Mouse (Mus musculus) hindbrain, embryonic 13.5 days (tissue): Measurements from ENCODE around the gene Foxn3. TPM values are rescaled to one million over a fixed set of nuclear protein-coding genes. Genes with fewer than 3 reads are reported as not detected.

Experiments used
- ATAC-seq: fragments of 200-750 bp; cut with Nextera tagmentation; 2 replicates; pipeline ENCODE4 v1.8.0; 2017; ENCODE audit warnings: moderate TSS enrichment; ENCODE audit not compliant: low FRiP score
- H3K27ac ChIP-seq: fragments of 300-500 bp; sonication (generic); 2 replicates; pipeline ENCODE4 v1.5.1; 2015; ENCODE audit warnings: inconsistent platforms, mild to moderate bottlenecking, moderate library complexity
- H3K27me3 ChIP-seq: fragments of 300-500 bp; sonication (generic); 2 replicates; pipeline ENCODE4 v1.6.1; 2015; ENCODE audit warnings: mild to moderate bottlenecking, inconsistent platforms
- H3K36me3 ChIP-seq: fragments of 300-500 bp; sonication (generic); 2 replicates; pipeline ENCODE4 v1.6.1; 2015; ENCODE audit warnings: mild to moderate bottlenecking, inconsistent platforms
- H3K4me1 ChIP-seq: fragments of 300-500 bp; sonication (generic); replicated peaks from 2 replicates; pipeline ENCODE4 v1.6.1; 2015; ENCODE audit warnings: inconsistent platforms
- H3K4me2 ChIP-seq: fragments of 300-500 bp; sonication (generic); 2 replicates; pipeline ENCODE4 v1.6.1; 2015; ENCODE audit warnings: inconsistent platforms, mild to moderate bottlenecking, moderate library complexity
- H3K4me3 ChIP-seq: fragments of 300-500 bp; sonication (generic); 2 replicates; pipeline ENCODE4 v1.5.1; 2015; ENCODE audit warnings: mild to moderate bottlenecking, inconsistent platforms
- H3K9ac ChIP-seq: fragments of 300-500 bp; sonication (generic); 2 replicates; pipeline ENCODE4 v1.6.1; 2015; ENCODE audit warnings: mild to moderate bottlenecking, inconsistent platforms
- H3K9me3 ChIP-seq: fragments of 300-500 bp; sonication (generic); 2 replicates; pipeline ENCODE4 v1.6.1; 2016; ENCODE audit warnings: inconsistent platforms
- WGBS: fragments of 180-500 bp; shearing (Covaris S2); methylation state at CpG from one replicate; pipeline ENCODE4 v1.1.7; 2015; 5-methylcytosine and 5-hydroxymethylcytosine counted together
- polyA plus RNA-seq: library from polyadenylated mRNA; unstranded; fragments of >200 nt; fragmentation: Nextera tagmentation; extraction: Ambion mirVana; gene quantifications from 2 replicates; pipeline ENCODE4 v1.2.1, GENCODE M21; 2015

Gene Foxn3
- polyA plus RNA-seq, 1 experiment from 2014 or later: 83.6 TPM

- H3K9me3 ChIP-seq: no peaks in the 10 kb centered on the region
- H3K36me3 ChIP-seq: peaks cover 9% of the 10 kb centered on the region
- no peak overlapping the region for H3K27ac ChIP-seq
- WGBS: 78% methylated on average over 5 of the region's 5 CpGs
- H3K4me3 ChIP-seq: no peak overlapping the region
- peaks cover 55% of the 10 kb centered on the region for H3K4me1 ChIP-seq
- no peak overlapping the region for H3K4me2 ChIP-seq
- no peaks in the 10 kb centered on the region for H3K27me3 ChIP-seq
- no peak overlapping the region for H3K9ac ChIP-seq
- ATAC-seq: no peak
These were observed 191.9 kb downstream of the Foxn3 start for GRCm38 (mm10) chr12:99371500-99371899.

DNA sequence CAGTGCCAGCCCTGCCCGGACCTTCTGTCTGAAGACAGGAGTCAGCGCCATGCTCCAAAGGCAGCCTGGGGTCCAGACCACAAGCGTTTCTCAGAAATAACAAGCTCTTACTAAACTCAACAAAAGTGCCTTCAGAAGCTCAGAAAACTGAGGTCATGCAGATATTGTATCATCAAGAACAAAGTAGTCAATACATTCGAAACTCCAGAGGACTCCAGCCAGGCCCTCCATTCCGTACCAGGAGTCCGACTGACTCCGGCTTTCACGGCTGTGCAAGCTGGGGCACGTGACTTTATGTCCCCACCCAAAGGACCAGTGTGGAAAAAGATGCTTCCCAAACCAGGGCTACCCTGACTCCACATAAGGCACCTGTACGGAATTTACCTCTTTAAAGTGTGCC is 195.1 kb downstream of the Foxn3 start:
- WGBS: 92% methylated on average over 10 of the region's 10 CpGs

GRCm38 (mm10) chr12:99365999-99366398 is 197.4 kb downstream of the Foxn3 start:
- Histone ChIP-seq H3K9ac (no peak overlapping the region), H3K4me3 (no peak overlapping the region), H3K4me2 (no peak overlapping the region), H3K4me1 (peaks cover 54% of the 10 kb centered on the region), H3K27ac (no peak overlapping the region), H3K9me3 (no peaks in the 10 kb centered on the region), H3K27me3 (no peaks in the 10 kb centered on the region), H3K36me3 (no peaks in the 10 kb centered on the region)
- no peak for ATAC-seq
- WGBS: 85% methylated on average over 9 of the region's 9 CpGs

More for the DNA sequence above, 195.1 kb downstream of the Foxn3 start:
- H3K9me3 ChIP-seq: no peaks in the 10 kb centered on the region
- H3K4me1 ChIP-seq: peaks cover 44% of the 10 kb centered on the region
- H3K27me3 ChIP-seq: no peaks in the 10 kb centered on the region
- H3K4me2 ChIP-seq: no peak overlapping the region
- no peak overlapping the region for H3K27ac ChIP-seq
- no peak overlapping the region for H3K4me3 ChIP-seq
- no peaks in the 10 kb centered on the region for H3K36me3 ChIP-seq
- no peak for ATAC-seq
- no peak overlapping the region for H3K9ac ChIP-seq

DNA sequence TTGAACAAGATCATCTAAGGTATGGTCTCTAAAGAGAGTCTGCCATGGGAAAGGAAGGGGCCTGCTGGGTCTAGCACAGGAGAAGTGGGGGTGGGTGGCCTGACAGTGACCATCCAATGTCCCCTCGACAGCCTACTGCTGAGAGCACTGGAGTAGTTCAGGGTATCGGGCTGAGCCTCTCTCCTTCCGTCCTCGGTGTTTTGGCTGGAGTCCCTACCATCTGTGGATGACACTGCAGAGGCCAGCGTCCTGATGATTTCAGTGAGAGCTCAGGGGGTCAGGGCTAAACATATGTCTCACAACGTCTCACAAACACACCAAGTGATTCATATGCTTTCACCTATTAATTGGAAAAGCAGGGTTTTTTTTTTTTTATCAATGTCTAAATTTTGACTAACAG is 199.2 kb downstream of the Foxn3 start:
- Histone ChIP-seq H3K9ac (no peak overlapping the region), H3K27ac (no peak overlapping the region), H3K4me2 (no peak overlapping the region), H3K4me3 (no peak overlapping the region), H3K9me3 (no peaks in the 10 kb centered on the region), H3K4me1 (peaks cover 39% of the 10 kb centered on the region), H3K36me3 (no peaks in the 10 kb centered on the region), H3K27me3 (no peaks in the 10 kb centered on the region)
- 60% methylated on average over 6 of the region's 6 CpGs for WGBS
- ATAC-seq: no peak

- no peaks in the 10 kb centered on the region for H3K36me3 ChIP-seq
- H3K4me1 ChIP-seq: peaks cover 43% of the 10 kb centered on the region
- no peak overlapping the region for H3K27ac ChIP-seq
- no peak overlapping the region for H3K9ac ChIP-seq
- ATAC-seq: no peak
- no peak overlapping the region for H3K4me2 ChIP-seq
- H3K9me3 ChIP-seq: no peaks in the 10 kb centered on the region
- no peaks in the 10 kb centered on the region for H3K27me3 ChIP-seq
- no peak overlapping the region for H3K4me3 ChIP-seq
- 85% methylated on average over 6 of the region's 6 CpGs for WGBS
These were observed 200.4 kb downstream of the Foxn3 start for GRCm38 (mm10) chr12:99363024-99363423.

GRCm38 (mm10) chr12:99361752-99362132 is 201.6 kb downstream of the Foxn3 start:
- no peak for ATAC-seq
- 65% methylated on average over 5 of the region's 5 CpGs for WGBS
- peaks cover 48% of the 10 kb centered on the region for H3K4me1 ChIP-seq

GRCm38 (mm10) chr12:99360958-99361751 is 202.2 kb downstream of the Foxn3 start:
- Histone ChIP-seq H3K27me3 (no peaks in the 10 kb centered on the region), H3K9me3 (no peaks in the 10 kb centered on the region), H3K4me3 (no peak overlapping the region), H3K27ac (no peak overlapping the region), H3K9ac (0 out of 2 replicates have a peak overlapping the region, but pooled peaks have one; percentile 35), H3K4me1 (peaks cover 54% of the 10 kb centered on the region), H3K36me3 (no peaks in the 10 kb centered on the region), H3K4me2 (no peak overlapping the region)
- WGBS: 56% methylated on average over 8 of the region's 8 CpGs
- no peak for ATAC-seq

More at GRCm38 (mm10) chr12:99361752-99362132, 201.6 kb downstream of the Foxn3 start:
- Histone ChIP-seq H3K36me3 (no peaks in the 10 kb centered on the region), H3K27me3 (no peaks in the 10 kb centered on the region), H3K4me2 (no peak overlapping the region), H3K27ac (no peak overlapping the region), H3K9ac (0 out of 2 replicates have a peak overlapping the region, but pooled peaks have one; percentile 35), H3K4me3 (no peak overlapping the region), H3K9me3 (no peaks in the 10 kb centered on the region)

GRCm38 (mm10) chr12:99358698-99359097 is 204.7 kb downstream of the Foxn3 start:
- H3K9me3 ChIP-seq: no peaks in the 10 kb centered on the region
- H3K4me1 ChIP-seq: peaks cover 53% of the 10 kb centered on the region
- no peak overlapping the region for H3K4me3 ChIP-seq
- H3K4me2 ChIP-seq: no peak overlapping the region
- H3K27ac ChIP-seq: no peak overlapping the region
- WGBS: 85% methylated on average over 5 of the region's 5 CpGs
- no peak for ATAC-seq
- H3K27me3 ChIP-seq: no peaks in the 10 kb centered on the region
- no peak overlapping the region for H3K9ac ChIP-seq
- no peaks in the 10 kb centered on the region for H3K36me3 ChIP-seq

DNA sequence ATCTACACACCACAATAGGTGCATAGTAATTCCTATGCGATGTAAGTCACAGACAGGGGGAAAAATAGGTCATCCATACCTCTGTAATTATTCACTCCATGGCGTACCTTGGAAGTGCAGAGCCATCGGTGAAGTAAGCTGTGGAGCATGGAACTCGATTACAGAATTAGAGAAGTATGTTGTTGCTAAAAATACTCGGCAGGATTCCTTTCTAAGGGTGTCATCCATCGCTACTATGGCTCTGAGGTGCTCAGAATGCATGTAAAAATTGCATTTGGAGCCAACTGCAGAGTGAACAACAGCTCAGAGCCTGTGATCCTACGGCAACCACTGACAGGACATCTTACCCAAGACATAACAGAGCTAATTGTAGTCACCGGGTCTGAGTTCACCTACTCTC is 206.7 kb downstream of the Foxn3 start:
- WGBS: 86% methylated on average over 8 of the region's 8 CpGs
- Histone ChIP-seq H3K4me1 (peaks cover 58% of the 10 kb centered on the region), H3K36me3 (no peaks in the 10 kb centered on the region), H3K9ac (no peak overlapping the region), H3K4me3 (no peak overlapping the region), H3K27me3 (no peaks in the 10 kb centered on the region), H3K9me3 (no peaks in the 10 kb centered on the region), H3K27ac (no peak overlapping the region), H3K4me2 (no peak overlapping the region)
- ATAC-seq: no peak

DNA sequence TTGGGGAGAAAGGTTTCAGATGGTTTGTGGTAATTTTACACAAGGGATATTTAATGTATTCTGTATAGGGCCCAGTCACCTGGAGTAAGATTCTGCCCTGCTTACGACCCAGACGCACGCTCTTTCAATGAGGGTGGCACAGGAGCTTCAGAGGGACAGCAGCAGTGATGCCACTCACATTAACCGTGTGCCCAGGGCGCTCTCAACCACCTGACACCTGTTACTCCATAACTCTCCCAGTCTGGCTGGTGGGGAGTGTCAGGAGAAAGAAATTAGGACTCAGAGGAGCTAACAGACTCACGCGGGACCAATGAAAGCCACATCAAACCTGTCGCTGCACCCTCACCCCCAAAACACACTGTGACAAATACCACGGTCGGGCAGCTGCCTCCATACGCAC is 209.7 kb downstream of the Foxn3 start:
- no peak overlapping the region for H3K4me3 ChIP-seq
- H3K9ac ChIP-seq: no peak overlapping the region
- no peaks in the 10 kb centered on the region for H3K27me3 ChIP-seq
- 91% methylated on average over 11 of the region's 11 CpGs for WGBS
- no peak for ATAC-seq
- no peaks in the 10 kb centered on the region for H3K9me3 ChIP-seq
- H3K4me2 ChIP-seq: no peak overlapping the region
- no peak overlapping the region for H3K27ac ChIP-seq
- peaks cover 66% of the 10 kb centered on the region for H3K4me1 ChIP-seq
- H3K36me3 ChIP-seq: no peaks in the 10 kb centered on the region

DNA sequence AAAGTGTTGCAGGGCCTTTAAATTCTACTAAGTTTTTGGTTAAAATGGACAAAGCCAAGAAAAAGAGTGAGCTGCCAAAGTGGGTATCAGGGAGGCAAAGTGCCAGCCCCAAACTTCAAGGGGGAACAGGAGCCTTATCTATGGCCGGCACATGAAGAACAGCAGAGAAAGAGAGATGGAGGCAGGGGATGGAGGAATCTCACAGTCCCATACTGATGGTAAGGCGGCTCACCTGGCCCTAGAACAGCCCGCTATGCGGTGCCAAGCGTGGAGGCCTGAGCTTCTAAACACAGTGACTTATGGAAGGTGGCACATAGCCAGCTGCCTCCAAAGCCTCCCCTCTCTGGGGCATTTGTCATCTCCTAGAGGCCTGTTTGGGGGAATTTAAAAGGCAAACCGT is 210.8 kb downstream of the Foxn3 start:
- Histone ChIP-seq H3K4me2 (no peak overlapping the region), H3K36me3 (no peaks in the 10 kb centered on the region), H3K9ac (no peak overlapping the region), H3K27ac (no peak overlapping the region), H3K27me3 (no peaks in the 10 kb centered on the region), H3K4me3 (no peak overlapping the region), H3K4me1 (peaks cover 68% of the 10 kb centered on the region), H3K9me3 (no peaks in the 10 kb centered on the region)
- ATAC-seq: no peak
- WGBS: 89% methylated on average over 6 of the region's 6 CpGs

- no peaks in the 10 kb centered on the region for H3K36me3 ChIP-seq
- no peak overlapping the region for H3K27ac ChIP-seq
- no peaks in the 10 kb centered on the region for H3K9me3 ChIP-seq
- H3K9ac ChIP-seq: no peak overlapping the region
- 89% methylated on average over 7 of the region's 7 CpGs for whole genome bisulfite sequencing
- no peaks in the 10 kb centered on the region for H3K27me3 ChIP-seq
- ATAC-seq: no peak
- peaks cover 68% of the 10 kb centered on the region for H3K4me1 ChIP-seq
- H3K4me2 ChIP-seq: no peak overlapping the region
- H3K4me3 ChIP-seq: no peak overlapping the region
These were observed 211.2 kb downstream of the Foxn3 start for GRCm38 (mm10) chr12:99352136-99352535.

- H3K27ac ChIP-seq: no peak overlapping the region
- H3K4me2 ChIP-seq: no peak overlapping the region
- H3K9ac ChIP-seq: no peak overlapping the region
- H3K4me3 ChIP-seq: no peak overlapping the region
- peaks cover 66% of the 10 kb centered on the region for H3K4me1 ChIP-seq
- H3K36me3 ChIP-seq: no peaks in the 10 kb centered on the region
- 81% methylated on average over 9 of the region's 9 CpGs for WGBS
- H3K27me3 ChIP-seq: no peaks in the 10 kb centered on the region
- no peaks in the 10 kb centered on the region for H3K9me3 ChIP-seq
- ATAC-seq: no peak
These were observed 211.7 kb downstream of the Foxn3 start for GRCm38 (mm10) chr12:99351731-99352130.
